Mouse (Mus musculus) forebrain, embryonic 14.5 days (tissue): ENCODE measurements around the gene Cntfr. TPM values are rescaled to one million over a fixed set of nuclear protein-coding genes. Genes with fewer than 3 reads are reported as not detected.
A peak's percentile ranks its signal among the peaks of the same experiment; 100 is the strongest.

ENCODE experiments used
- ATAC-seq: fragments of 200-750 bp; cut with Nextera tagmentation; 2 replicates; pipeline ENCODE4 v1.8.0; 2017; ENCODE audit warnings: mild to moderate bottlenecking, moderate library complexity
- DNase-seq: peaks from one replicate; pipeline ENCODE4 v3.0.0-alpha.2; 2015; ENCODE audit warnings: low spot score
- H3K27ac ChIP-seq: fragments of 300-500 bp; sonication (generic); 2 replicates; pipeline ENCODE4 v1.5.1; 2014; ENCODE audit warnings: low read depth, mild to moderate bottlenecking, control low read depth, low read length, moderate library complexity
- H3K27me3 ChIP-seq: fragments of 300-500 bp; sonication (generic); replicated peaks from 2 replicates; pipeline ENCODE4 v1.6.1; 2014; ENCODE audit warnings: low read length, control low read depth, mixed read lengths; ENCODE audit not compliant: control insufficient read depth, insufficient read depth
- H3K36me3 ChIP-seq: fragments of 300-500 bp; sonication (generic); 2 replicates; pipeline ENCODE4 v1.6.1; 2014; ENCODE audit warnings: low read length, control low read depth; ENCODE audit not compliant: control insufficient read depth, insufficient read depth
- H3K4me1 ChIP-seq: fragments of 300-500 bp; sonication (generic); 2 replicates; pipeline ENCODE4 v1.6.1; 2014; ENCODE audit warnings: antibody characterized with exemption, low read length, control low read depth; ENCODE audit not compliant: control insufficient read depth, insufficient read depth
- H3K4me2 ChIP-seq: fragments of 300-500 bp; sonication (generic); 2 replicates; pipeline ENCODE4 v1.6.1; 2014; ENCODE audit warnings: mild to moderate bottlenecking, control low read depth, low read length
- H3K4me3 ChIP-seq: fragments of 300-500 bp; sonication (generic); 2 replicates; pipeline ENCODE4 v1.5.1; 2014; ENCODE audit warnings: low read depth, low read length, control low read depth
- H3K9ac ChIP-seq: fragments of 300-500 bp; sonication (generic); 2 replicates; pipeline ENCODE4 v1.6.1; 2014; ENCODE audit warnings: mild to moderate bottlenecking, low read length, control low read depth, moderate library complexity
- H3K9me3 ChIP-seq: fragments of 300-500 bp; sonication (generic); replicated peaks from 2 replicates; pipeline ENCODE4 v1.6.1; 2016; ENCODE audit warnings: low read length, control low read depth, mixed read lengths; ENCODE audit not compliant: control insufficient read depth
- WGBS: fragments of 180-500 bp; shearing (Covaris S2); extraction: QIAGEN DNeasy Blood & Tissue Kit; methylation state at CpG from one replicate; pipeline ENCODE4 v1.1.7; 2014; 5-methylcytosine and 5-hydroxymethylcytosine counted together
- polyA plus RNA-seq: library from polyadenylated mRNA; unstranded; fragments of >200 nt; fragmentation: Nextera tagmentation; extraction: Ambion mirVana; gene quantifications from 2 replicates; pipeline ENCODE4 v1.2.1, GENCODE M21; 2014

The Cntfr gene
- polyA plus RNA-seq, 1 experiment from 2014 or later, result 12.6 TPM

DNA sequence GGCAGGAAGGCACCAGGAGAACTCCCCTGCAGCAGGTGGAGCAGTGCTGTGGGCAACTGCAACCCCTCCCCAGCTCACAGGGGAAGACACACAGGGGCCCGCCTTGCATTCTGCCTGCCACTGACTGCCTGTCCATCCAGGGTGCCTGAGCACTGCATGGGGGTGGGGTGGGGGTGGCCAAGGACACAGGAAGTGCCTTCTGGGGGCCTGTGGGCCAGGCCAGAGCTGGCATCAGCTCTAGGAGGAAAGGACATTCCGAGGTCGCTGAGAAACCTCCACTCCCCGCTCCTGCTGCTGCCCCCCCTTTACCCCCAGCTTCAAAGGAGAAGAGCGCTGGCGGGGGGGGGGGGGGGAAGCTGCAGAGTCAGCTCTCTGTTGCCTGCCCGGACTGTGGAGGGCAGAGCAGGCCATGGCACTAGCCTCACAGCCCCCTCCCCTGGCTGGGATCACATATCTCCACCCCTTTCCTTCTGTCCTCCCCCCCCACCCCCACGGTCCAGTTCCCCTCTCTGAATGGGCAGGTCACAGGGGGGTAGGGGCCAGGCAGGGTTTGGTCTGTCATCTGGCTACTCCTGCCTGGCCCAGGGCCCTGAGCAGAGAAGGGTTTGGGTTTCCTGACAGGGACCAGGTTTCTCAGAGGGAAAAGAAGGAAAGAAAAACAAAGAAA, 31.7 kb downstream of the Cntfr start:
- DNase-seq (no peak), ATAC-seq (no peak)
- Histone ChIP-seq H3K4me3 (no peak overlapping the region), H3K9ac (no peak overlapping the region), H3K36me3 (peaks cover 66% of the 10 kb centered on the region), H3K9me3 (no peaks in the 10 kb centered on the region), H3K4me1 (peaks cover 27% of the 10 kb centered on the region), H3K27ac (0 out of 2 replicates have a peak overlapping the region, but pooled peaks have one; percentile 27), H3K4me2 (no peak overlapping the region), H3K27me3 (no peaks in the 10 kb centered on the region)
- 5% methylated on average over 5 of the region's 8 CpGs for WGBS

DNA sequence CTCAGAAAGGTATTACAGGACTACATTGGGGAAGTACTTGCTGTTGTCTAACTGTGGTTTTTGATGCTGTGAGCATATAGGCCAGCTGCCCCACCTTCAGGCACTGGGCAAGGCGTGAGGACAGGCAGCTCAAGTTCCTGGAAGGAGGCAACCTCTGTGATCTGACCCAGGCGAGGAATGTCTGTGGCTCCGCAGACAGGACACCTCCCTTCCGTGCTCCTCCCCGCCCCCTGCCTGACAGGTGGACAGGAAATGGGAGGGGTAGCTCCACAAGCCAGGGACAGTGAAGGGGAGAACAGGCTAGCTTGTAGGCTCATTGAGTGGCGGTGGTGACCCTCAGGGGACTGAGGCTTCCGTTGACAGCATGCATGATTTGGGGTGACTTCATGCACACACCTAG, 32.4 kb downstream of the Cntfr start:
- WGBS, result 69% methylated on average over 7 of the region's 7 CpGs
- ATAC-seq, result no peak
- H3K4me1 ChIP-seq, result peaks cover 32% of the 10 kb centered on the region
- H3K4me2 ChIP-seq, result no peak overlapping the region
- no peak for DNase-seq
- H3K9me3 ChIP-seq, result no peaks in the 10 kb centered on the region
- H3K9ac ChIP-seq, result no peak overlapping the region
- no peak overlapping the region for H3K4me3 ChIP-seq
- peaks cover 67% of the 10 kb centered on the region for H3K36me3 ChIP-seq
- H3K27me3 ChIP-seq, result no peaks in the 10 kb centered on the region
- H3K27ac ChIP-seq, result no peak overlapping the region

- Histone ChIP-seq H3K27ac (no peak overlapping the region), H3K9ac (peak overlapping the region; percentile 17; the same call in 1 of the 2 replicates), H3K9me3 (no peaks in the 10 kb centered on the region), H3K4me2 (no peak overlapping the region), H3K27me3 (no peaks in the 10 kb centered on the region), H3K4me3 (no peak overlapping the region), H3K36me3 (peaks cover 70% of the 10 kb centered on the region), H3K4me1 (peaks cover 38% of the 10 kb centered on the region)
- DNase-seq, result no peak
- WGBS, result 61% methylated on average over 9 of the region's 9 CpGs
- no peak for ATAC-seq
These were observed 33.3 kb downstream of the Cntfr start for GRCm38 (mm10) chr4:41663614-41664013.

DNA sequence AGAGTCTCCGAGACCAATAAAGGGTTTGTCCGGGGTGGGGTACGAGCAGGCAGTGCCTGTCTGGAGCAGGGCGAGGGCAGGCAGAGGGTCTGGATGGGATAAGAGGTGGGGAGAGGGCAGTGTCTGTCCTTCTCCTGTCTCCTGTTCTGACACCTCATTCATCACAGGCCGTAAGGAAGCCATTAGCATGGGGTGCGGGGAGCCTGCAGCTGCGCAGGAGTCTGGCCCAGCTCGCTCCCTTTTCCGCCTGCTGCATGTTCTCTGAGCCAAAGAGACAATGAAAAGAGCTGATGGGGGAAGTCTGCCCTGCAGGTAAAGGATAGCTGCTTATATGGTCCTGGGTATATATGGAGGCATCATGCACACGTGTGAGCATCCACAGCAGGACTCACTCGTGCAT, 34.2 kb downstream of the Cntfr start:
- H3K9me3 ChIP-seq, result no peaks in the 10 kb centered on the region
- ATAC-seq, result no peak
- no peak overlapping the region for H3K4me2 ChIP-seq
- no peak overlapping the region for H3K27ac ChIP-seq
- DNase-seq, result no peak
- H3K36me3 ChIP-seq, result peaks cover 71% of the 10 kb centered on the region
- H3K27me3 ChIP-seq, result no peaks in the 10 kb centered on the region
- no peak overlapping the region for H3K4me3 ChIP-seq
- peaks cover 38% of the 10 kb centered on the region for H3K4me1 ChIP-seq
- no peak overlapping the region for H3K9ac ChIP-seq
- 87% methylated on average over 11 of the region's 11 CpGs for WGBS

- H3K4me3 ChIP-seq, result no peak overlapping the region
- ATAC-seq (peak; percentile 50), DNase-seq (peak; percentile 88)
- H3K27me3 ChIP-seq, result no peaks in the 10 kb centered on the region
- peaks cover 38% of the 10 kb centered on the region for H3K4me1 ChIP-seq
- peaks cover 78% of the 10 kb centered on the region for H3K36me3 ChIP-seq
- H3K27ac ChIP-seq, result peak overlapping the region; percentile 48; the same call in 1 of the 2 replicates
- H3K9ac ChIP-seq, result 0 out of 2 replicates have a peak overlapping the region, but pooled peaks have one; percentile 8
- H3K4me2 ChIP-seq, result no peak overlapping the region
- H3K9me3 ChIP-seq, result no peaks in the 10 kb centered on the region
- WGBS, result 5% methylated on average over 11 of the region's 11 CpGs
These were observed 35.9 kb downstream of the Cntfr start for GRCm38 (mm10) chr4:41660851-41661430.

GRCm38 (mm10) chr4:41659556-41659955, 37.3 kb downstream of the Cntfr start:
- Histone ChIP-seq H3K4me1 (peaks cover 30% of the 10 kb centered on the region), H3K9me3 (no peaks in the 10 kb centered on the region), H3K9ac (no peak overlapping the region), H3K4me2 (no peak overlapping the region), H3K27ac (no peak overlapping the region), H3K4me3 (no peak overlapping the region), H3K36me3 (peaks cover 76% of the 10 kb centered on the region), H3K27me3 (no peaks in the 10 kb centered on the region)
- ATAC-seq, result no peak
- WGBS, result 42% methylated on average over 13 of the region's 13 CpGs
- no peak for DNase-seq

GRCm38 (mm10) chr4:41658566-41659384, 38.1 kb downstream of the Cntfr start:
- peaks cover 68% of the 10 kb centered on the region for H3K36me3 ChIP-seq
- H3K4me1 ChIP-seq, result peaks cover 30% of the 10 kb centered on the region
- H3K9ac ChIP-seq, result no peak overlapping the region
- 0 out of 2 replicates have a peak overlapping the region, but pooled peaks have one; percentile 5 for H3K27ac ChIP-seq
- H3K27me3 ChIP-seq, result no peaks in the 10 kb centered on the region
- DNase-seq (no peak), ATAC-seq (no peak)
- no peak overlapping the region for H3K4me3 ChIP-seq
- H3K9me3 ChIP-seq, result no peaks in the 10 kb centered on the region
- WGBS, result 17% methylated on average over 25 of the region's 25 CpGs
- H3K4me2 ChIP-seq, result no peak overlapping the region

DNA sequence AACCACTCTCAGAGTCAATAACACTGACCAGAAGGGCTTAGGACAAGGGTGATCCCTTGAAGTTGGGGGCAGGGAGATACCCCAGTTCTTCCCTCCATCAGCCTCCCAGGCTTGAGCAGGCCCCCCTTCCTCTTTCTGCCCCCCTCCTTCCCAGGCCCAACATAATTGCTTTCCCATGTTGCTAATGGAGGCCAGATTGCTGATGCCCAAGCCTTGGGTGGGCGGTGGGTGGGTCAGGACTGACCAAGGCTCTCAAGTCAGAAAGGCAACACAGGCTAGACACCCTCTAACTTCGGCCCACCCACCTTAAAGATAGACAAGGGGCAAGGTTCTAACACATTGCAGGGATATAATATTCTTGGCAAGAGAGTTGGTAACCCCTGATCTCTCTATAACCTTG, 41.4 kb downstream of the Cntfr start:
- DNase-seq, result no peak
- Histone ChIP-seq H3K27ac (no peak overlapping the region), H3K4me3 (no peak overlapping the region), H3K4me1 (peaks cover 14% of the 10 kb centered on the region; the same call in 1 of the 2 replicates), H3K27me3 (no peaks in the 10 kb centered on the region), H3K36me3 (peaks cover 44% of the 10 kb centered on the region), H3K9me3 (no peaks in the 10 kb centered on the region), H3K4me2 (no peak overlapping the region), H3K9ac (no peak overlapping the region)
- ATAC-seq, result no peak
- WGBS, result 90% methylated on average over 2 of the region's 2 CpGs
